Mouse (Mus musculus) thymus, postnatal 14 days (tissue): ENCODE measurements around the gene Apcs.

Experiments
- DNase-seq: peaks from one replicate; pipeline ENCODE4 v3.0.0; 2021

Gene Apcs

GRCm38 (mm10) chr1:172894777-172895357 lies at the start of gene Apcs:
Gene Apcs, minus strand, starts transcription at chr1:172895041.
- DNase-seq, result no peak

- DNase-seq, result no peak
Measured at GRCm38 (mm10) chr1:172932197-172932596, 37.4 kb upstream of the Apcs start.

GRCm38 (mm10) chr1:172918450-172918849 lies 23.6 kb upstream of the Apcs start:
- no peak for DNase-seq

GRCm38 (mm10) chr1:172917115-172917514 lies 22.3 kb upstream of the Apcs start:
- DNase-seq, result no peak

GRCm38 (mm10) chr1:172903313-172903712 lies 8.5 kb upstream of the Apcs start:
- no peak for DNase-seq

- DNase-seq, result no peak
Measured at GRCm38 (mm10) chr1:172895435-172895834, 594 bp upstream of the Apcs start.

- DNase-seq, result no peak
Measured at GRCm38 (mm10) chr1:172876675-172877074, 18.2 kb downstream of the Apcs start.

DNA sequence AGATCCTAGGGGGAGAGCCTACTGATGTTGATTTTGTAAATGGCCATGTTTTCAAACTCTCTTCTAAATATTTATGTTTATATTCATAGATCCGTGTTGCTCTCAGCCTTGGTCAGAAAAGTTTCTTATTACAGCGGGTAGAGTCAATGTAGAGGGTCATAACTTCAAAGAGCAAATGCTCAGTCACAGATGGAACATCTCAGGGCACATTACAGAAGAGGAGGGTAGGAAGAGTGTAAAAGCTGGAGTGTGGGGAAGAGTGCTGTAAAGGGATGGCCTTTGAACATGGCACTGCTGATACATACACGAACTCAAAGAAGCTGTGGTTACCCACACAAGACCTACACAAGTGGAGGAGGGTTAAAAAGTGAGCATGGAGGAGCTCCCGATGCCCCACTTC lies 19.6 kb downstream of the Apcs start:
- no peak for DNase-seq

DNA sequence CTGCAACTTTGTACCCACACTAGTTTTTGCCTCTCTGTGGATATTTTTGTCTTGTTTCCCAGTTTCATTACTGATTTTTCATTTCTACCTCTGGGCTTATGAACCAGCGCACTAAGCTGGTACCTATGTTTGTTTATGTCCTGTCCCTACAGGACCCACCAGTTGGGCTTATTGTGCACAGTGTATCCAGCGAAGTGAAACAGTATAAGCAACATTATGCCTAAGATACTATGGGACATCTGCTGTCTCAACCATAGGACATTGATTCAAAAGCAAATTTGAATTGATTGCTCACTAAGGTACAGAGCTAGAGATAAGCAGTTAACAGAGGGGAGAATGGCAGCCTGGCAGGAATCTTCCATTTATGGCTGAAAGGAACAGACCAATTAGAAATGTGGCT lies 46.7 kb downstream of the Apcs start:
- DNase-seq, result no peak

GRCm38 (mm10) chr1:172847044-172847761 lies 47.6 kb downstream of the Apcs start:
- no peak for DNase-seq
